Mouse (Mus musculus): ENCODE results near the gene Xkrx. TPM values are rescaled to one million over a fixed set of nuclear protein-coding genes. Genes with fewer than 3 reads are reported as not detected.

Xkrx gene
- total RNA-seq, 2 experiments from 2014 or later, result 0.46 to 1.4 TPM

Other genes with a start within 250 kb of the Xkrx start
- gene Sytl4, start 180.3 kb downstream of the Xkrx start, total RNA-seq (2021), result under 1 TPM; 0.40 to 0.51 TPM
- gene Cstf2, start 102.9 kb downstream of the Xkrx start, total RNA-seq (2021), result 100 to 1,000 TPM; 127 to 144 TPM
- not detected for gene Arl13a, start 25.4 kb upstream of the Xkrx start, total RNA-seq (2021)
- gene Nox1, start 59.9 kb upstream of the Xkrx start, total RNA-seq (2021), result under 1 TPM in 1 of 2 experiments, not detected in 1; 0.44 TPM
- 1 to 10 TPM; 6.1 to 7.9 TPM for gene Trmt2b, start 114.9 kb upstream of the Xkrx start, total RNA-seq (2021)
- 10 to 100 TPM; 70.8 to 74.6 TPM for gene Tmem35a, start 133.1 kb upstream of the Xkrx start, total RNA-seq (2021)
- 1 to 10 TPM in 1 of 2 experiments, under 1 TPM in 1; 0.70 to 1.7 TPM for gene Cenpi, start 146.0 kb upstream of the Xkrx start, total RNA-seq (2021)
- 10 to 100 TPM; 55.0 to 73.9 TPM for gene Drp2, start 242.5 kb upstream of the Xkrx start, total RNA-seq (2021)